Mouse (Mus musculus) telencephalon, adult 2 months (tissue): ENCODE measurements around the gene Keap1.
A peak's percentile ranks its signal among the peaks of the same experiment; 100 is the strongest.
"Not testable (repeated sequence)": the region's sequence is repeated elsewhere in the genome, so short reads cannot be mapped to it uniquely, and the experiment has no call there.

ENCODE experiments used
- DNase-seq: peaks from one replicate; pipeline ENCODE4 v3.0.0-alpha.2; 2011; ENCODE audit warnings: low read depth, low spot score

The Keap1 gene

GRCm38 (mm10) chr9:21233366-21233765 lies 5.8 kb downstream of the Keap1 start:
- DNase-seq = no peak

- DNase-seq = no peak
Observed at GRCm38 (mm10) chr9:21232867-21233266, 6.3 kb downstream of the Keap1 start.

GRCm38 (mm10) chr9:21231551-21231950 lies 7.6 kb downstream of the Keap1 start:
- no peak for DNase-seq

DNA sequence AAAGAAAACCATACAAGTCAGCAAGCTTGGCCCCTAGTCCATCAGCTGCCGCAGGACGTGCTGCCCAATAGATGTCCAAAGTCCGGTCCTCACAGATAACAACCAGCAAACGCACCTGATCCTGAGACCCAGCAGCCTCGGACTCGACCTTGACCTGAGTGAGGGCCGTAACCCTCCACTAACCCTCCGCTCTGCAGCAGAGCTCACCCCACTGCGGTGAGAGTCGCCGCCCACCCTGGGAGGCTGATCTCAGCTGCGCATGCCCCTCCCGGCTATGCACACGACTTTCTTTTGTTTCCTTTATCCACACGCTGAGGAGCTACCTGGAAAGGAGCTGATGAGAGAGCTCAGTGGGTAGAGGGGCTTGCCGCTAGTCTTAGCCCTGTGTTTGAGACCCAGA lies 11.8 kb downstream of the Keap1 start:
- DNase-seq = no peak

DNA sequence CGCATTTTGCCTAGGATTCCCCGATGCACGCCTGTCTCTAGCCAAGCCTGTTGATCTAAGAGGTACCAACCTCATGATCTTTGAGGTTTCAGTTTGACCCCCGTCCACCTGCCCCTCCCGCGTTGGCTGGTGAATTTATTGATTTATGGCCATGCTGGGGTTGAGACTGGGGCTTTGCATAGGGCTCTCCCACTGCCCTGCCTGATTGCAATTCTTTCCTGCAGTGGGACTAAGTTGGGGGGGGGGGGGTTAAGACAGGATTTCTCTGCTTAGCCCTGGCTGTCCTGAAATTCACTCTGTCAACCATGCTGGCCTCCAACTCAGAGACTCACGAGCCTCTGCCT lies 13.8 kb downstream of the Keap1 start:
- DNase-seq = no peak

GRCm38 (mm10) chr9:21224576-21225414 lies 14.4 kb downstream of the Keap1 start:
- DNase-seq = no peak

- DNase-seq = no peak
Observed at GRCm38 (mm10) chr9:21223906-21224305, 15.3 kb downstream of the Keap1 start.

DNA sequence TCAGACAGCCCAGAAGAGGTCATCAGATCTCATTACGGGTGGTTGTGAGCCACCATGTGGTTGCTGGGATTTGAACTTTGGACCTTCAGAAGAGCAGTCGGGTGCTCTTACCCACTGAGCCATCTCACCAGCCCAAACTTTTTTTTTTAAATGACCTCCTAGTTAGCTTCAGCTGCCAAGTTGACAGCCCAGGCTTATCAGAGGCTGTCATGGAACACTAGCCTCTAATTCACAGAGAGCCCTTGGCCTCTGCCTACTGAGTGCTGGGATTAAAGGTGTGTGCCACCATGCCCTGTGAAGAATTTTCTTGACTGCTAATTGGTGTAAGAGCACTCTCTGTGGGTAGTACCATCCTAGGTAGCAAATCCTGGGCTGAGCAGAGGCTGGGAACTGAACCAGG lies 15.7 kb downstream of the Keap1 start:
- not testable (repeated sequence) for DNase-seq

DNA sequence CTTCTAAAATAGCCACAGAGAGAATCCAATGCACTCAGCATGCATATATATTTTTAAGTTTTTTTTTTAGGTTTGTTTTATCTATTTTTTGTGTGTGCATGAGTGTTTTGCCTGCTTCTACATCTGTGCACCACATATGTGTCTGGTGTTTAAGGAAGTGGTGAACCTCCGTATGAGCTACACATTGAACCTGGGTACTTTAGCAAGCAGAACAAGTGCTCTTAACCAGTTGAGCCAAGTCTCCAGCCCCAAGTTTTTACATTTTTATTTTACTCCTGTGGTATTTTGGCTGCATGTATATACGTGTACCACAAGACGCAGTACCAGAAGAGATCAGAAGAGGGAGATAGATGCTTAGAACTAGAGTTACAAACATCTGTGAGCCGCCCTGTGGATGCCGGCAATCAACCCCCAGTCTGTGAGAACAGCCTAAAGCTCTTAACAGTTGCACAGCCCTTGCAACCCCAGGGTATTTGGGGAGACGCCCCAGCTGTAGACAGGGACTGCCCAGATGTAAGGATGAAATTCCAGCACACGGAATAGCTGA lies 17.7 kb downstream of the Keap1 start:
- no peak for DNase-seq

- DNase-seq = peak; percentile 92
Observed at GRCm38 (mm10) chr9:21220490-21221382, 18.4 kb downstream of the Keap1 start.

DNA sequence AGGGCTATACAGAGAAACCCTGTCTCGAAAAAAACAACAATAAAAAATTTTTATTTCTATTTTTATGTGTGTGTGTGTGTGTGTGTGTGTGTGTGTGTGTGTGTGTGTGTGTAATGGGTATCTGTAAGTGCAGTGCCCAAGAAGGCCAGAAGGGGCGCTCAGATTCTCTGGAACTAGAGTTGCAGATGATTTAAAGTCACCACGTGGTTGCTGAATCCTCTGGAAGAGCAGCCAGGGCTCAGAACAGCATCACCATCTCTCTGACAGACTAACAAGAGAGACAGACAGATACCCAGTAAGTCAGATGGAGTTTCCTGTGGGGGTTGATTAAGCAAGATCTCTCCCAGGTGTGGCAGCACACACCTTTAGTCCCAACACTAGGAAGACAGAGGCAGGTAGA lies 19.3 kb downstream of the Keap1 start:
- no peak for DNase-seq

DNA sequence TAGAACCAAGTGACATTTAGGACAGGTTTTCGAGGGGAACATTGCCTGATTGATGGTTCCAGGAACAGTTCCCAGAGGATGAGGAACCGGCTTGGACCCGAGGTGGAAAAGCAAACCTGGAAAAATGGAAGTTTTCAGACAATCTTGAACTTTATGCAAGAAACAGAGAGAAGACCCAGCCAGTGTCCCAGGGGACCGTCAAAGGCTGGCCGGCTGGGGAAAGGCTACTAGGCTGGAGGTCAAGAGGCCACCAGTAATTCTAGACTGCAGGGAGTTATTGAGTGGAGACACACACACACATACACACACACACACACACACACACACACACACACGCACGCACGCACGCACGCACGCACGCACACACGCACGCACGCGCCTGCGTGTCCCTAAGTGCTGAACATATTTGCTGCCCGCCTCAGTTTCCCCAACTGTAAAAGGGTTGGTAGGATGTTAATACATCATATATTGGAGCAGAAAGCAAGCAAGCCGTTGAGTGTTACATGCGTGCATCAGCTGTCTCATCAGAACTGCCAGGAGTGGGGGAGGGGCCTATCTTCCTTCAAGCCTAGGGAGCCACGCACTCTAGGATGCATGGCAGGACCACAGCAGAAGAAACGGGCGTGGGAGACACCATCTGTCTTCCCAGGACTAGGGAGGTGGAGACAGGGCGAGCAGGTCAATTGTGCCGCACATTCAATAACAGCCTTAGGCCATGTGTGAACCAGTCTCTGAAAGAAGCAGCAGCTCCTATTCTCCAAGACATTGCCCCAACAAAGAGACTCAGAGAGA lies 22.9 kb downstream of the Keap1 start:
- DNase-seq = no peak

DNA sequence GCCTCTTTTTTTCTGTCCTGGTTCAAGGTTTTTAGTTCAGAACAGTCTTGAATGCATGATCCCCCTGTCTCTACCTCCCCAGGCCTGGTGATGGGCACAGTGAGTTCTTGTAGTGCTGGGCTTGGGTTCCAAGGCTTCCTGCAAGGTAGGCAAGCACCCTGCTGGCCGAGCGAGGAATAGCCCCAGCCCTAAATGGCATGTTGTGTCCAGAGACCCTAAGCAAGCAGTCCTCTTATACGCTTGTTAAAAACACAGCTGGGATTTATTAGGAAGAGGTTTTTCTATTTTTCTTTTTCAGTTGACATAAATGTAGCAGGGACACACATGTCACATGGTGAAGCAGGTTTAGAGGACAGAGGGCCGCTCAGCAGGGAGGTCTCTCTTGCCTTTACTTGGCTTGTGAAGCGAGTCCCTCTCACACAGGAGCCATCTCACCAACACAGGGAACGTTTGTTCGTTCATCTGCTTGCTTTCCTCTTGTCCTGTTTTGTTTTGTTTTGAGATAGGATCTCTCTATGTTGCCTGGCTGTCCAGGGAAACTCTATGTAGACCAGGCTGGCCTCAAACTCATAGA lies 25.5 kb downstream of the Keap1 start:
- no peak for DNase-seq

GRCm38 (mm10) chr9:21211624-21212023 lies 27.5 kb downstream of the Keap1 start:
- DNase-seq = no peak

DNA sequence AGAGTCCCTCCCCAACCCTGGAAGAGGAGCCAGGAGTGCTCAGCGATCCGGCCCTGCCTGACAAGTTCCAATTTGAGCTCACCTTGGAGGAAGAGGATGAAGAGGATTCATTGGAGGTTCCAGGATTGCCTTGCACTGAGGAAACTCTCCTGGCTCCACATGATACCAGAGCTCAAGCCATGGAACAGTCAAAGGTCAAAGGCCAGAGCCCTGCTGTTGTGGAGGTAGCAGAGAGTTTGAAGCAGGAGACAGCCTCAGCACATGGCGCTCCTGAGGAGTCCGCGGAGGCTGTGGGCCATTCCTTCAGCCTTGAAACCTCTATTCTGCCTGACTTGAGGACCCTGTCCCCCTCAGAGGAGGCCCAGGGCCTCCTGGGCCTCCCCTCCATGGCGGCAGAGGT lies 28.3 kb downstream of the Keap1 start:
- no peak for DNase-seq

GRCm38 (mm10) chr9:21208626-21209025 lies 30.5 kb downstream of the Keap1 start:
- no peak for DNase-seq

DNA sequence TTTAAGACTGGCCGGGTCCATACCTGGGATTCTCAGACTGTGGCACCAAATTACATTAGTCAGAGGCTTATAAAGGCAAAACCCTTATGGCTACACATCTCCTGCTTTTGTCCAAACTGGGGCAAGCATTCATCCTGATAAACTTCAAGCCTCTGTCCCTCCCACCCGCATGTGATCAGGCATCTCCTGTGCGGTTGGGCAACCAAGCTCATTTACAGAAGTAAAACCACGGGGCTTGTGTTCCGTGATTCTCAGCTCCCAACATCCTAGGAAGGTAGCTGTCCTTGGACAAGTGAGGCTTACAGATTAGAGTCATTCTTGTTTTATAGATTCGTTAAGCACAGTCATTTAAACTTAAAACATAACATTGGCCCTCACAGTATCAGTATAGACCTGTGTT lies 32.3 kb downstream of the Keap1 start:
- no peak for DNase-seq

- no peak for DNase-seq
Observed at GRCm38 (mm10) chr9:21204528-21205272, 34.5 kb downstream of the Keap1 start.

DNA sequence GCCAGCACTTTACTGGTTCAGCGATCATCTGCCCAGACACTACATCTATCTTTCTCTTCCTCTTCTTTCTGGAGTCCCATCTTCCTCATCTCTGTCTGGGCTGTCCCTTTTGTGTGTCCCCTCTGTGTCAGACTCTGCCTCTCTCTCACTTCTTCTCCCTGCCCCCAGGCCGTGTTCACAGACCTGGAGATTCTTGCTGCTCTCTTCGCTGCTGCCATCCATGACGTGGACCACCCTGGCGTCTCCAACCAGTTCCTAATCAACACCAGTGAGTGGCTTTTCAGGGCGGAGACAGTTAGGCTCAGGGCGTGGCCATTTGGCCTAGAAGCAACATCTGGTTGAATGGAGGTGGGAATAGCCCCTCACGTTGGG lies 35.0 kb downstream of the Keap1 start:
- no peak for DNase-seq

- DNase-seq = no peak
Observed at GRCm38 (mm10) chr9:21198960-21199359, 40.2 kb downstream of the Keap1 start.

GRCm38 (mm10) chr9:21197981-21198380 lies 41.2 kb downstream of the Keap1 start:
- DNase-seq = peak; percentile 90
